Mouse (Mus musculus) CD4-positive, CD25-positive, alpha-beta regulatory T cell, adult 2 months (primary cell): ENCODE measurements around the gene Smim7.

Experiments
- DNase-seq: peaks from one replicate; pipeline ENCODE4 v3.0.0-alpha.2; 2012; ENCODE audit warnings: low read depth, low spot score

Gene Smim7

GRCm38 (mm10) chr8:72547122-72547801 is 23.6 kb downstream of the Smim7 start:
- no peak for DNase-seq

- DNase-seq: peak; percentile 37
Measured at GRCm38 (mm10) chr8:72539234-72539633, 31.7 kb downstream of the Smim7 start.

- DNase-seq: no peak
Measured at GRCm38 (mm10) chr8:72534888-72535287, 36.0 kb downstream of the Smim7 start.

GRCm38 (mm10) chr8:72532103-72532502 is 38.8 kb downstream of the Smim7 start:
- no peak for DNase-seq

GRCm38 (mm10) chr8:72521888-72522287 is 49.0 kb downstream of the Smim7 start:
- no peak for DNase-seq

- no peak for DNase-seq
Measured at GRCm38 (mm10) chr8:72517421-72517988, 53.4 kb downstream of the Smim7 start.
